Mouse (Mus musculus) right cerebral cortex, postnatal 4 days (tissue): ENCODE measurements around the gene Cggbp1.
A peak's percentile ranks its signal among the peaks of the same experiment; 100 is the strongest.
"Not testable (repeated sequence)": the region's sequence is repeated elsewhere in the genome, so short reads cannot be mapped to it uniquely, and the experiment has no call there.

Experiments used
- DNase-seq: peaks from one replicate; pipeline ENCODE4 v3.0.0-alpha.2; 2022

The Cggbp1 gene

GRCm38 (mm10) chr16:64851563-64852362 is at the start of gene Cggbp1, which contains the start of gene Zfp654:
Gene Cggbp1, plus strand, starts transcription at chr16:64851996.
Gene Zfp654, minus strand, starts transcription at chr16:64851652.
- peak; percentile 97 for DNase-seq

GRCm38 (mm10) chr16:64803041-64803440 is 48.8 kb upstream of the Cggbp1 start:
- DNase-seq, result no peak

- DNase-seq, result no peak
Observed at GRCm38 (mm10) chr16:64817094-64817765, 34.6 kb upstream of the Cggbp1 start.

- no peak for DNase-seq
Observed at GRCm38 (mm10) chr16:64823890-64824289, 27.9 kb upstream of the Cggbp1 start.

GRCm38 (mm10) chr16:64824474-64824873 is 27.3 kb upstream of the Cggbp1 start:
- no peak for DNase-seq

- no peak for DNase-seq
Observed at GRCm38 (mm10) chr16:64830291-64830690, 21.5 kb upstream of the Cggbp1 start.

GRCm38 (mm10) chr16:64835996-64836545 is 15.7 kb upstream of the Cggbp1 start:
- no peak for DNase-seq

GRCm38 (mm10) chr16:64836709-64837108 is 15.1 kb upstream of the Cggbp1 start:
- DNase-seq, result no peak

GRCm38 (mm10) chr16:64841481-64842373 is 10.1 kb upstream of the Cggbp1 start:
- DNase-seq, result no peak

GRCm38 (mm10) chr16:64842374-64842729 is 9.4 kb upstream of the Cggbp1 start:
- no peak for DNase-seq

GRCm38 (mm10) chr16:64845947-64846346 is 5.8 kb upstream of the Cggbp1 start:
- no peak for DNase-seq

GRCm38 (mm10) chr16:64850287-64851084 is 1.3 kb upstream of the Cggbp1 start:
- DNase-seq, result peak; percentile 34

GRCm38 (mm10) chr16:64851085-64851562 is 672 bp upstream of the Cggbp1 start:
- no peak for DNase-seq

- peak; percentile 50 for DNase-seq
Observed at GRCm38 (mm10) chr16:64852441-64852871, 660 bp downstream of the Cggbp1 start.

GRCm38 (mm10) chr16:64852891-64853290 is 1.1 kb downstream of the Cggbp1 start:
- no peak for DNase-seq

- no peak for DNase-seq
Observed at GRCm38 (mm10) chr16:64856946-64857345, 5.2 kb downstream of the Cggbp1 start.

- not testable (repeated sequence) for DNase-seq
Observed at GRCm38 (mm10) chr16:64865841-64866240, 14.0 kb downstream of the Cggbp1 start.

- no peak for DNase-seq
Observed at GRCm38 (mm10) chr16:64868613-64869012, 16.8 kb downstream of the Cggbp1 start.

GRCm38 (mm10) chr16:64869621-64870020 is 17.8 kb downstream of the Cggbp1 start:
- no peak for DNase-seq

GRCm38 (mm10) chr16:64872296-64872695 is 20.5 kb downstream of the Cggbp1 start:
- no peak for DNase-seq

- DNase-seq, result no peak
Observed at GRCm38 (mm10) chr16:64872841-64873240, 21.0 kb downstream of the Cggbp1 start.
